Mouse (Mus musculus): ENCODE measurements at regions not wholly inside any gene's neighbourhood (a gene's known extent, or its start where the extent isn't known, plus 50 kb on each side); places are given as distances from the start of the nearest gene placed in this dataset.

- DNase-seq, result no peak
These were observed 299.8 kb downstream of the Psat1 start for GRCm38 (mm10) chr19:15647313-15647712.

GRCm38 (mm10) chr19:15644786-15645185, 302.4 kb downstream of the Psat1 start:
- DNase-seq, result no peak

GRCm38 (mm10) chr19:15617233-15617915, 329.8 kb downstream of the Psat1 start:
- DNase-seq, result peak; percentile 70

- DNase-seq, result peak; percentile 41
These were observed 332.2 kb downstream of the Psat1 start for GRCm38 (mm10) chr19:15614648-15615561.

GRCm38 (mm10) chr19:15611137-15611758, 335.9 kb downstream of the Psat1 start:
- no peak for DNase-seq

GRCm38 (mm10) chr19:15606440-15606839, 340.7 kb downstream of the Psat1 start:
- DNase-seq, result no peak

GRCm38 (mm10) chr19:15592821-15593220, 354.3 kb downstream of the Psat1 start:
- no peak for DNase-seq

GRCm38 (mm10) chr19:15583782-15584693, 363.1 kb downstream of the Psat1 start:
- DNase-seq, result no peak

DNA sequence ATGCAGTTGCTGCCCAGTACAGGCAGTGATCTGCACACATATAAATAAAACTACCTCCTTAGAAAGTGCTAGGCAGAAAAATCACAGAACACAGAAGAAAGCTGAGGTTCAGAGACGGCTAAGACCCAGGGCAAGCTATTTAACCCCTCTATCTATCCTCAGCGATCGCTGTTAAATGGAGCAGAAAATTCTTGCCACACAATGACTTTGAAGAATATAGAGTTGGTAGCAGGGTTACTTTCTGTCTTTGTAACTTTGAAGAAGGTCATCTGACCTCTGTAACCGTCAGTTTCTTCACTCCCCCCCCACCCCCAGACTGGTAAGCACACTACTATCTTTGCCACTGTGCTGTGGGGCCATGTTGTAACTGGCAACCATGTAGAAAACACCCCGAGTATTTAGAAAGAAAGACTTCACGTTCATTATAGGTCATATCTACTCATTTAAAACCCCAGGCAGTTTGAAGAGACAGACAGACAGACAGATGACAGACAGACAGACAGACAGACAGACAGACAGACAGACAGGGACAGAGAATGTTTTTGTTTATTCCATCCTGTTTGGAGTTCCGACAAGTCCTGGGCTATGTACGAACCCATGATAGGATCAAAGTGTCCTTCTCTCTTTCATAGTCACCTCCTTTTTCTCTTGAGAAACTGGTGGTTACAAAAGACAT, 363.9 kb downstream of the Psat1 start:
- DNase-seq, result no peak

DNA sequence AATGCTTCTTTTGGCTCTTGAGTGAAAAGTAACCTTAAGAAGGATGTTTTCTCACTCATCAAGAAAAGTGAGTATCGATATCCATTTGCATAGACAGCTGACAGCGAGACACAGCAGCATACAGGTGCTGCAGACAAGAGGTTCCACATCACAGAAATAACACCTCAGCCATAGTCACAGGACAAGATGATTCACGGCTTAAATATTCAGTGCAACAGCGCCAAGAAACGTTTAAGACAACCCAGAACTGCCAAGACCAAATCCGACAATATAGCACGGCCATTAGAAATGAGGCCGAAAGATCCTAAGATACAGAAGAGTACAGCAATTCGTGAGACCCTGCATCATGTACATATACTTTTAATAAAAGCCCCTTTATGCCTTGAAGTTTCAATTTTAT, 375.9 kb downstream of the Psat1 start:
- no peak for DNase-seq

- no peak for DNase-seq
These were observed 385.6 kb downstream of the Psat1 start for GRCm38 (mm10) chr19:15561511-15561910.

DNA sequence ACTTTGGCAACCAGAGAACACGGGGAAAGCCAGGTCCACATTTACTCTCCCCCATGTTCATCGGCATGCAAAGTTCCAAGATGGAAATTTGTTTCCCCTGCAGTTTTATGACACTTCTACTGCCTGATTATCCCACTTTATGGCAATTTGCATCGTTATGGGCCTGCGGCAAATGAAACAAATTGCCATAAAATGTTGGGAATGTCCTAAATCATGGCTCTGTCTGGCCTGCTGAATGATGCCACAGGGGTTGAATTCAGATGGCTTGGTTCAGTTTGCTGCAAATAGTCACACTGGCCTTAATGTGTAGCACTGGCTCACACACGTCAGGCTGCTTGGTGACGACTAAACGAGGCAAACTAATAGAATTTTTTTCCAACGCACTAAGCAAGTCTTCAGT, 393.2 kb downstream of the Psat1 start:
- no peak for DNase-seq

DNA sequence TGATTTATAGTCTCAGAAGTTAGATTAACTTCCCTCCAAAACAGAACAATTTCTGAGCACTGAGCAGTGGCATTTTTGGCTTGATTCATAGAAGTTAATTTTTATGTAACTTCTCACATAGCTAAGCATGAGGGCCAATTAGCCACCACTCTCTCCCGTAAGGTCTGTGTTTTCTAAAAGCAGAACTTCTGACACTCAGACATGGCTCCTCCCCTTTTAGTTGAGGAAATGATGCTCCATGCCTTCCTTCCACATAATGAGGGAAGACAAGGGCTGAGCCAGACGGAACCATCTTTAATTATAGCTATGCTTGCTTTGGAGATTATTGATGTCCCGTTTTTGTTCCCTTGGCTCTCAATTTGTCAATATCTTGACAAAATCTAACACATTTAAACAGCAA, 429.3 kb downstream of the Psat1 start:
- no peak for DNase-seq

DNA sequence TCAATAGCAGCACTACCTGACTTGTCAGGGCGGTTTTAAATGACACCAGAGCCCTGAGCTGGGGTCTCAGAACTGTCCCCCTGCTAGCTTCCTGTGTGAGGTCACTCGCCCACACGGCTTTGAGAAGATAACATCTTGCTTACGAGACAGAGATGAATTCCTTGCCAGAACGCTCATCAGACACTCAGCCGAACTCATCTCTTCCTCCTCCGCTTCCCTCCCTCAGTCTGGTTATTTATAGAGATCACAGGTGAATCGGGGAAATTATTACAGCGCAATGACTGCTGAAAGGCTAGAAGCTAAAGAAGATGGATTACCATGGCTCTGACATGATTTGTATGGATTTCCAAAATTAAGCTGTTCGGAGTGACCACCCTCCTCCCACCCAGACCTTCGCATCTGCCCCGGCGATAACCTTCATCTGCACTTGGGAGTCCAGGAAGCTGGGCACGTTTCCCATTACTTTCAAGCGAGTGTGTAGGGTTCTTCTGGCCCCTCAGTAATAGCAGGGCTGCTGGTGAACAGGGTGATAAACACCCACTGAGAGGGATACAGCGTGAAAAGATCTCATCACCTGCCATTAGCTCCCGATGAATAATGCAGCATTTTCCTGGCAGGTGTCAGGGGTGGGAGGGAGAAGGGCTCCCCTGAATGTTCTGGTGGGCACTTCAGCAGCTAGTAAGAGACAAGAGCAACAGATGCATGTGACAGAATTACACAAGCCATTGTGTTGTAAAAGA, 430.4 kb downstream of the Psat1 start:
- DNase-seq, result no peak

GRCm38 (mm10) chr19:15513197-15513596, 433.9 kb downstream of the Psat1 start:
- no peak for DNase-seq

GRCm38 (mm10) chr19:15510395-15510794, 436.7 kb downstream of the Psat1 start:
- no peak for DNase-seq

- no peak for DNase-seq
These were observed 444.2 kb downstream of the Psat1 start for GRCm38 (mm10) chr19:15502985-15503354.

GRCm38 (mm10) chr19:15502315-15502984, 444.7 kb downstream of the Psat1 start:
- DNase-seq, result no peak

GRCm38 (mm10) chr19:15495532-15495931, 451.6 kb downstream of the Psat1 start:
- DNase-seq, result no peak

- no peak for DNase-seq
These were observed 459.6 kb downstream of the Psat1 start for GRCm38 (mm10) chr19:15487576-15487975.
